Mouse (Mus musculus) spleen, postnatal 4 days (tissue): ENCODE measurements at regions not wholly inside any gene's neighbourhood (a gene's known extent, or its start where the extent isn't known, plus 50 kb on each side); places are given as distances from the start of the nearest gene placed in this dataset.

Experiments used
- DNase-seq, 2 experiments: peaks; one replicate each; pipeline ENCODE4 v3.0.0; 2022; ENCODE audit warnings: low spot score in 2 of 2

GRCm38 (mm10) chr7:37093721-37094120 is 395.8 kb downstream of the Tshz3 start:
- no peak for DNase-seq

- no peak for DNase-seq
Observed at GRCm38 (mm10) chr7:37095839-37096238, 397.9 kb downstream of the Tshz3 start.

- DNase-seq, result no peak
Observed at GRCm38 (mm10) chr7:37096291-37096690, 398.4 kb downstream of the Tshz3 start.

GRCm38 (mm10) chr7:37098950-37099349 is 401.0 kb downstream of the Tshz3 start:
- DNase-seq, result no peak

GRCm38 (mm10) chr7:37104671-37105070 is 406.8 kb downstream of the Tshz3 start:
- DNase-seq, result no peak

GRCm38 (mm10) chr7:37111071-37111470 is 413.2 kb downstream of the Tshz3 start:
- no peak for DNase-seq

GRCm38 (mm10) chr7:37120776-37121175 is 422.9 kb downstream of the Tshz3 start:
- no peak for DNase-seq

GRCm38 (mm10) chr7:37140191-37140590 is 442.3 kb downstream of the Tshz3 start:
- no peak for DNase-seq

- DNase-seq, result no peak
Observed at GRCm38 (mm10) chr7:37142780-37143179, 444.9 kb downstream of the Tshz3 start.

- DNase-seq, result no peak
Observed at GRCm38 (mm10) chr7:37144303-37144702, 446.4 kb downstream of the Tshz3 start.

GRCm38 (mm10) chr7:37149711-37150110 is 451.8 kb downstream of the Tshz3 start:
- DNase-seq, result no peak

- no peak for DNase-seq
Observed at GRCm38 (mm10) chr7:37159801-37160200, 461.9 kb downstream of the Tshz3 start.

GRCm38 (mm10) chr7:37168883-37169282 is 471.0 kb downstream of the Tshz3 start:
- DNase-seq, result no peak

GRCm38 (mm10) chr7:37175746-37176145 is 477.8 kb downstream of the Tshz3 start:
- DNase-seq, result no peak

- no peak for DNase-seq
Observed at GRCm38 (mm10) chr7:37178256-37178655, 480.3 kb downstream of the Tshz3 start.

GRCm38 (mm10) chr7:37179907-37180306 is 482.0 kb downstream of the Tshz3 start:
- no peak for DNase-seq

- no peak for DNase-seq
Observed at GRCm38 (mm10) chr7:37180416-37180815, 482.5 kb downstream of the Tshz3 start.

GRCm38 (mm10) chr7:37181109-37181508 is 483.2 kb downstream of the Tshz3 start:
- no peak for DNase-seq

- DNase-seq, result no peak
Observed at GRCm38 (mm10) chr7:37192536-37192935, 494.6 kb downstream of the Tshz3 start.

- DNase-seq, result no peak
Observed at GRCm38 (mm10) chr7:37204800-37205199, 506.9 kb downstream of the Tshz3 start.

GRCm38 (mm10) chr7:37208305-37208704 is 510.4 kb downstream of the Tshz3 start:
- no peak for DNase-seq

GRCm38 (mm10) chr7:37213751-37214181 is 515.8 kb downstream of the Tshz3 start:
- no peak for DNase-seq

GRCm38 (mm10) chr7:37215498-37215897 is 517.6 kb downstream of the Tshz3 start:
- DNase-seq, result no peak

- no peak for DNase-seq
Observed at GRCm38 (mm10) chr7:37220476-37220875, 522.6 kb downstream of the Tshz3 start.

GRCm38 (mm10) chr7:37226423-37226822 is 528.5 kb downstream of the Tshz3 start:
- DNase-seq, result no peak
